Mouse (Mus musculus) B cell, adult 2 months (primary cell): ENCODE data around the gene Mdn1.

Experiments used
- DNase-seq, 2 experiments: peaks; one replicate each; pipeline ENCODE4 v3.0.0; 2022

Mdn1 gene

GRCm38 (mm10) chr4:32656918-32657662 is at the start of gene Mdn1:
Gene Mdn1 (plus strand): TSS chr4:32657119.
- DNase-seq, result peak; percentile 99

DNA sequence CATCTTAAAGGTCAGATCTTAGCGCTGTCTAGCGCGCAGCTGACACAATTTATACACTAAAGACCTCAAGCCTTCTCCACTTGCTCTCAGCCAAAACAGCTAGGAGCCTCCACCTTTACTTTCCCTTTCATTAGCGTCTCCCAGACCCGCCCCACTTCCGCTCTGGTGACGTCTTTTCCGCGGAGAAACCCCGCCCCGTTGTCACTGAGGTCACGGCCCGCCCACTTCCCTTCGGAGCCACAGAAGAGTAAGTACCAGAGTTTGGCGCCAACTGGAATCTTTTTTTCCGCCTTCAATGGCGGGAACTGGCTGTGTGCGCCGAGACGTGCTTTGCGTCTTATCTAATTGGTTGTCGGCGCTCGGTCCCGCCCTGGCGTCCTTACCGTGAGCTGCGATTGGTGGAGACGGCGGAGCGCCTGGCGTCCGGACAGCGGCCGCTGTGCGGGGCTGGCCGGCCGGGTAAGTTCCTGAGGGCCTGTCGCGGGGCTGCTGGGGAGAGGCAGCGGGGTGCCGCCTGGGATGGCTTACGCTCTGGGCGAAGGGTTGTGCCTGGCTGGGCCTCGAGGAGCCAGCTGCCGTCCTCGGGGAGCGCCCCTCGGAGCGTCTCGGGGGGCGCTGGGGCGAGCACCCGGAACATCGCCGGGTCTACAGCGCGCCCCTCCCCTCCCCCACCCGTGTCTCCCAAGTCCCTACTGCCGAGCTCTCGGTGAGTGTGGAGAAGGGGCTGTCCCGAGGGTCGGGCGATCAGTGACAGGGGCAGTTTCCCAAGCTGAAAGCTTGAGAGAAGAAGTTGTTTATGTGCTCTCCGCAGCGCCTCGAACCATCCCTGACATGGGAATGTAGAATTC is 41.7 kb upstream of the Mdn1 start, which contains the start of gene Casp8ap2:
Casp8ap2 (plus strand) TSS at position 418 of the 848 bp plus-strand sequence.
- peak; percentile 100 for DNase-seq

GRCm38 (mm10) chr4:32621637-32622036 is 35.3 kb upstream of the Mdn1 start:
- DNase-seq, result no peak

DNA sequence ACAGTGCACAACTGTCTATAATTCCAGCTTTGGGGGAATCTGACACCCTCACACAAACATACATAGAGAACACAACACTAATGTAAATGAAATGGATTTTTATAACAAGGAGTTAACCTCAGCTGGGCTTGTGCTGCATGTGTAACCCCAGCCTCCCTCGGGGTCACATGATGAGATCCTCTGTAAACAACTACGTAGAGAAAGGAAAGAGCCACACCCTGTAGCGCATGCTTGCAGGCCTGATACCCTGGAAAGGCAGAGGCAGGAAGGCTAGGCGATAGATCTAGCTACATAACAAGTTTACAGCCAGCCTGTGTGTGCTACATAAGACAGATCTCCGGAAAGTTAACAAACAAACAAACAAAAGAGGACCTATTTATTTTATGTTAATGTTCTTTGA is 5.2 kb upstream of the Mdn1 start:
- DNase-seq, result no peak

- peak in 1 of 2 experiments; percentile 10 for DNase-seq
Measured at GRCm38 (mm10) chr4:32656146-32656904, 594 bp upstream of the Mdn1 start.

- no peak for DNase-seq
Measured at GRCm38 (mm10) chr4:32665843-32666242, 8.9 kb downstream of the Mdn1 start.

- DNase-seq, result no peak
Measured at GRCm38 (mm10) chr4:32668291-32668690, 11.4 kb downstream of the Mdn1 start.

- DNase-seq, result no peak
Measured at GRCm38 (mm10) chr4:32669825-32670224, 12.9 kb downstream of the Mdn1 start.

GRCm38 (mm10) chr4:32674025-32674424 is 17.1 kb downstream of the Mdn1 start:
- no peak for DNase-seq

- no peak for DNase-seq
Measured at GRCm38 (mm10) chr4:32677471-32677870, 20.6 kb downstream of the Mdn1 start.

- DNase-seq, result peak; percentile 11 to 15
Measured at GRCm38 (mm10) chr4:32680843-32681242, 23.9 kb downstream of the Mdn1 start.

DNA sequence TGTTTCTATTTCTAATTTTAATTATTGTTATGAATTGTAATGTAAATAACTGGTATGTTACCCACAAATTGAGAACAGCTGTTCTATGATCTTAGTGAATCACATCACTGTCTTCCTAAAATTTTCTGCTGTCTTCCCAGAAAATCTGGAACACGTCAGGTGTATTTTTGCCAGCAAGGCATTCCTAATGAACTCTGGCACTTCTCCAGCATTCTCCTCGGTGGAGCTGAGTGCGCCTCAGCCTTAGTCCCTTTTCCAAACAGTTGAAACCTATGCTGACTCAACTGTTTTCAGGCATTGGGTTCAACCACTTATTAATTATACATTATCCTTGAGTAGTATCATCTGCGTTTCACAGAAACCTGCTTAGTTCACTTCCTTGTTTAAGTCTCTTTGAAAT is 25.6 kb downstream of the Mdn1 start:
- DNase-seq, result no peak

DNA sequence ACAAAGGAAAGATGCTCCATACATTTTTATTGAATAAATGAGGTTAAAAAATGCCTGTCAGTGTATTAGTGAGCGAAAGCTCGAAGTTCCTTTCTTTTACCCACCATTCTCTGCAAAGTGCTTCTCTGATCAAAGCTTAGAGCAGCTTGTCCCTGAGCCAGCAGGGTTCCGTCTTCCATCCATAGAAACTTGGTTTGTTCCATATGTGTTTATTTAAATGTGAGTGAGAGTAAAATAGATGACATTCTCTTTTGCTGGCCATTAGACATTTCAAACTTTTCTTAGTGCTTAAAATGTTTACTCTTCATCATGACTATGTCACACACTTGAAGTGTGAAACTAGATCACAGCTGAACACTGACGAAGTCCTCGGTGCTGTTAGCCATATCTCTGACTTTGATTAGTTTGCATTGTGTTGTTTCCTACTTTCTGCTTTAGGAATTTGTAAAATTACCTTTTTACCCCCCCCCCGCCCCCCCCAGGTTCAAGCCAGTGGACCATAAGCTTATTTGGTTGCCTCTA is 26.2 kb downstream of the Mdn1 start:
- no peak for DNase-seq

GRCm38 (mm10) chr4:32717733-32718132 is 60.8 kb downstream of the Mdn1 start:
- DNase-seq, result no peak

GRCm38 (mm10) chr4:32745394-32745793 is 88.5 kb downstream of the Mdn1 start:
- DNase-seq, result no peak

DNA sequence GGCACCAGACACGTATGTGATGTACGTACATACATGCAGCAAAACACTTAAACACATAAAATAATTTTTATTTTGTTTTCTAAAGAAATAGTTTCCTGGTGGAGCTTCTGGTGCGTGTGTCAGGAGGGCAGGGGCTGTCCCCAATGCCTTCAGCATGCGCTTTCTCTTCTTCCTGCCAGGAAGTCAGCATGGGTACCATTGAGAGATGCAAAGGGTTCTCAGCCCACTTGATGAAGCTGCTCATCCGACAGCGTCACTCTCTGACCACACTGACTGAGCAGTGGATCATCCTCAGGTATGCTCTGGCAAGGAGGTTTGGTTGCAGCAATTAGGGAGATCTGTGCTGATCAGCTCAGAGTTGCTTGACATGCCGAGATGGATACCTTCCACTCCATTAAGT is 91.5 kb downstream of the Mdn1 start:
- no peak for DNase-seq

DNA sequence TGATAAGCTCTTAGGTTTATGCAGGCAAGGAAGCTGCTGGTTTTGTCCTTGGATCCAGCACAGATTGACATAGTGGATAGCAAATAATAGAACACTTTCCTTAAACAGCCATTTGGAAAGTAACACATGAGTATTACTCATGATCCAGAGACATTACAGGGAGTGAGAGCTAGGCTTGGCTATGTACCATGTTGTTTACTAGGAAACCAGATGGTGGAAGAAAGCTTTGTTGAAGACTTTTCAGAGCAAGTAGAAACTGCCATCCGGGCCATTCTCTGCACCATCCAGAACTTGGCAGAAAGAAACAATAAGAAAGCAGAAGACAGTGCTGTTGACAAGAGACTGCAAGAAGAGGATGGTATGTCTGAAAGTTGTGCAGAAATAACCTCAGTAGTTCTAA is 93.8 kb downstream of the Mdn1 start:
- DNase-seq, result no peak

- no peak for DNase-seq
Measured at GRCm38 (mm10) chr4:32757430-32757829, 100.5 kb downstream of the Mdn1 start.

DNA sequence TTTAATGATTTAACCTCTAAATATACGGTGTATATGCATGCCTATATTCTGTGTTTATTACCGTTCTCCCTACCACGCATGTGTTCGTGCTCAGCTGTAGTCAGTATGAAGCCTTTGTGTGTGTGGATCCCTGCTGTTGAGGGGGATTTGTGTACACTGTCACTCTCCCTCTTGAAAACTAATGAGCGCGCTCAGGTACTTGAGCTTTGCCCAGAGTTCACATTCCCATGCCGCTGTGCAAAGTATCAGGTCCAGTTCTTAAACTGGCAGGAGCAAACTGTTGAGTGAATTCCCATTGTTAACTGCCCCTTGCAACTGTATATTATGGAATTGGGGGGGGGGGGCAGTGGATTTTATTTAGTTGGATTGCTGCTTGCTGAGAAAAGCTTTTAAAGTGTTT is 110.6 kb downstream of the Mdn1 start:
- no peak for DNase-seq

DNA sequence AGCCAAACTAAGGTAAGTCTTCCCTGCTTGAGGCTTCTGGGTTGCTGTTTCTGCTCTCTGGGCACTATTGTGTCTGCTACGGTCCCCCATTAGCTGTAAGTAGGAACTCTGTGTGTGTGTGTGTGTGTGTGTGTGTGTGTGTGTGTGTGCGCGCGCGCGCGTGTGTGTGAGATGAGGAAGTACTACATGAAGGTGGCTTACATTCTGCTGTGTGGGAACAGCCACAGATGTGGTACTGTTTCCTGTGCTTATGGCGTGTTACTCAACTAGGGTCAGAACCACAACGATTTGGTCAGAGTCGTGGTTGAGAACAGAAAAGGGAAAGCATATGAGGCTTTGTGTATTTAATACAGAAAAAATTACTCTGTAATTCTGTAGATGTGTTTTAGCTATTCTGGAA is 111.1 kb downstream of the Mdn1 start:
- DNase-seq, result peak; percentile 53 to 62

GRCm38 (mm10) chr4:32770284-32770810 is 113.4 kb downstream of the Mdn1 start:
- no peak for DNase-seq

DNA sequence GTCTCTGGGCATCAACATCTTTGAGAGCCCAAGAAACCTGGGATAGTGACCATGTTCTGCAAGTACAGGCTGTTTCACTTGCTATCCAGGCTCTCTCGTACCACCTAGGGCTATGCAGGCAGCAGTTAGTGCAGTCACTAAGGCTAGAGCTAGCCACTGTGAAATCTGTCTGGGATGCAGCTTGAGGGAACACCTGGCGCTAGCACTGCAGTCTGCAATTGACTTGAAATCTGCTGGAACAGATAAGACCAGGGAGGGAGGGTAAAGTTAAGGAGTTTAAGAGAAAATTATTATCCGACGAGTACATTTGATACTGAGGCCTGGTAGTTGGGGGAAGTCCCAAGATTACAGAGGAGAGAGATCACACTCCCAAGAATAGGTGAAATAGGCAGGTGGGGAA is 123.1 kb downstream of the Mdn1 start:
- no peak for DNase-seq

DNA sequence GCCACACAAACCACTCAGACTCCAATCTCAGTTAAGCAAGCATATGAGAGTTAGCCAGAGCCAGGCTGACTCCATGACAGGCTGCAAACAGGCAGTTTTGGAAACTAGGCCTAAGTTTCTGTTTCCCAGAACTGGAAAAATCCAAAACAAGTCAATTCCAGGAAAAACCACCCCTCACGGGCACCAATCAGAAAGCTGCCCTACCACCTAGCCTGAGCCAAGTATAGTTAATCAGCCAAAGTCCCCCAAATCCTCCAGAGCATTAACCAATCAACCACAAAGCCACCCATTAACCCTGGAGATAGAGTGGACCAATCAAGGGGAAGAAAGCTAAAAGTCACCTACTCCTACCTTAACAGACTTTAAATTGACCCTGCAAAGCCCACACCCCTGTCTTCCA is 130.2 kb downstream of the Mdn1 start:
- DNase-seq, result no peak
